Mouse (Mus musculus) kidney, embryonic 15.5 days (tissue): ENCODE data around the gene Capn5. TPM values are rescaled to one million over a fixed set of nuclear protein-coding genes. Genes with fewer than 3 reads are reported as not detected.
A peak's percentile ranks its signal among the peaks of the same experiment; 100 is the strongest.

Source experiments
- ATAC-seq: fragments of 200-750 bp; cut with Nextera tagmentation; replicated peaks from 2 replicates; pipeline ENCODE4 v1.8.0; 2017; ENCODE audit warnings: moderate TSS enrichment; ENCODE audit not compliant: low FRiP score
- H3K27ac ChIP-seq: fragments of 300-500 bp; sonication (generic); 2 replicates; pipeline ENCODE4 v1.5.1; 2015; ENCODE audit warnings: mild to moderate bottlenecking, inconsistent platforms
- H3K27me3 ChIP-seq: fragments of 300-500 bp; sonication (generic); 2 replicates; pipeline ENCODE4 v1.6.1; 2015; ENCODE audit warnings: inconsistent platforms
- H3K36me3 ChIP-seq: fragments of 300-500 bp; sonication (generic); 2 replicates; pipeline ENCODE4 v1.6.1; 2015; ENCODE audit warnings: inconsistent platforms
- H3K4me1 ChIP-seq: fragments of 300-500 bp; sonication (generic); 2 replicates; pipeline ENCODE4 v1.6.1; 2015; ENCODE audit warnings: inconsistent platforms
- H3K4me2 ChIP-seq: fragments of 300-500 bp; sonication (generic); 2 replicates; pipeline ENCODE4 v1.6.1; 2015; ENCODE audit warnings: moderate library complexity, mild to moderate bottlenecking, inconsistent platforms
- H3K4me3 ChIP-seq: fragments of 300-500 bp; sonication (generic); replicated peaks from 2 replicates; pipeline ENCODE4 v1.5.1; 2015; ENCODE audit warnings: mild to moderate bottlenecking, inconsistent platforms
- H3K9ac ChIP-seq: fragments of 300-500 bp; sonication (generic); 2 replicates; pipeline ENCODE4 v1.6.1; 2015; ENCODE audit warnings: mild to moderate bottlenecking, inconsistent platforms
- H3K9me3 ChIP-seq: fragments of 300-500 bp; sonication (generic); replicated peaks from 2 replicates; pipeline ENCODE4 v1.6.1; 2016; ENCODE audit warnings: inconsistent platforms
- WGBS: fragments of 180-500 bp; shearing (Covaris S2); methylation state at CpG from one replicate; pipeline ENCODE4 v1.1.7; 2015; ENCODE audit warnings: mixed read lengths; 5-methylcytosine and 5-hydroxymethylcytosine counted together
- polyA plus RNA-seq: library from polyadenylated mRNA; unstranded; fragments of >200 nt; fragmentation: Nextera tagmentation; extraction: Ambion mirVana; gene quantifications from 2 replicates; pipeline ENCODE4 v1.2.1, GENCODE M21; 2015

Gene Capn5
- polyA plus RNA-seq, 1 experiment from 2014 or later: 12.7 TPM

DNA sequence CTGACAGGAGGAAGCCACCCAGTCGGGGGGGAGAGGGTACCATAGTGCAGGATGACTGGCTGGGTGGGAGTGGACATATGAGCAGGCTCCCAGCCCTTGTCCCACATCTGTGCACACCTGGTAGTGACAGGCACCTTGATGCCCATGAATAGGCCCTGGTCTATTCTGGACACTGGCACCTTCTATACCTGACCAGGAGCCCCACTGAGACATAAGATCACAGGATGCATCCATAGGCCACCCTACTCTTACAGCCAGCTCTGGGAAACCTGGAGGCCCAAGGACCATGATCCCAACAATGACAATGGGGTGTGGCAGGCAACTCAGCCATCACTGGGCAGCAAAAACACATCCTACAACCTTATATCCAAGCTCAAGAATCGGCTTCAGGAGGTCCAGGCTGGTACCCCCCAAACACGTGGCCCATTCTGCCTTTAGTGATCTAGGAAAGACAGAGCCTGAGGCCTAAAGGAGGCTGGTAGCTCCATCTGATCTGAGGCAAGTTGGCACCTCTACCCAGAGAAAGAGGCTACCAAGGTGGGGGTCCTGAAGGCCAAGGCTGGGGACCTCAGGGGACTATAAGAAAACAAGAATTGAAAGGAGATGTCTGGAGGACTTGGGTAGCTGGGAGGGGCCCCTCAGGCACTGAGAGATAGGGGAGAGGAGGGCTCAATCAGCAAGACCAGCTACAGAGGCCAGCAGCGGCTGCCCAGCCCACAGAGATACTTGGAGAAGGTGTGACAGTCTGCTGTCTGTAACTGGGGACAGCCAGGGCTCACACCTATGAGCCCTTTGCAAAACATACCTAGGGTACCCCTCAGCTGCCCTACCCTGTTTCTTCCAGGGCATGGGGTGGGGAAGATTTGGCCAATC lies 3.0 kb downstream of the Capn5 start:
- no peaks in the 10 kb centered on the region for H3K9me3 ChIP-seq
- H3K4me3 ChIP-seq: no peak overlapping the region
- peaks cover 56% of the 10 kb centered on the region for H3K4me1 ChIP-seq
- no peak overlapping the region for H3K9ac ChIP-seq
- H3K27me3 ChIP-seq: 0 out of 2 replicates have a peak, but pooled peaks cover 6% of the 10 kb centered on the region
- no peak for ATAC-seq
- no peaks in the 10 kb centered on the region for H3K36me3 ChIP-seq
- no peak overlapping the region for H3K27ac ChIP-seq
- H3K4me2 ChIP-seq: peak overlapping the region; percentile 7; the same call in 1 of the 2 replicates
- WGBS: 77% methylated on average over 4 of the region's 4 CpGs

DNA sequence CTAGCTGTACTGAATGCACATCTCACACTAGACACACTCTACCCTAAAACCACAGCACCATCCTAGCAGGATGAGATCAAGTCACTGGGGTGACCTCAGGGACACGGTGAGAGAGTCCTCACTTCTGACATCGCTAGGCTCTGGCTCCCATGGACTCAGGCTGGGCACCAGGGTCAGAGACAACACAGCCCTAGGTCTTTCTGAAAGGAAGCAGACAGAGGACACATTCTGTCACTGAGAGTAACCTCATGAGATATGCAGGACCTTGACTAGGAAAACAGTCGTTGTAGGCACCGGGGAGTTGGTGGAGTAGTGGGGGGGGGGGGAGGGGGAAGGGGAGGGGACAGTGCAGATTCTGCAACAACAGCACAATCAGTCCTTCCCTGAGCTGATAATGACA lies 4.7 kb downstream of the Capn5 start:
- H3K4me2 ChIP-seq: no peak overlapping the region
- ATAC-seq: no peak
- H3K9me3 ChIP-seq: no peaks in the 10 kb centered on the region
- no peaks in the 10 kb centered on the region for H3K36me3 ChIP-seq
- H3K4me1 ChIP-seq: peaks cover 45% of the 10 kb centered on the region
- H3K9ac ChIP-seq: no peak overlapping the region
- no peak overlapping the region for H3K27ac ChIP-seq
- H3K27me3 ChIP-seq: 0 out of 2 replicates have a peak, but pooled peaks cover 6% of the 10 kb centered on the region
- 39% methylated on average over 4 of the region's 4 CpGs for WGBS
- no peak overlapping the region for H3K4me3 ChIP-seq

DNA sequence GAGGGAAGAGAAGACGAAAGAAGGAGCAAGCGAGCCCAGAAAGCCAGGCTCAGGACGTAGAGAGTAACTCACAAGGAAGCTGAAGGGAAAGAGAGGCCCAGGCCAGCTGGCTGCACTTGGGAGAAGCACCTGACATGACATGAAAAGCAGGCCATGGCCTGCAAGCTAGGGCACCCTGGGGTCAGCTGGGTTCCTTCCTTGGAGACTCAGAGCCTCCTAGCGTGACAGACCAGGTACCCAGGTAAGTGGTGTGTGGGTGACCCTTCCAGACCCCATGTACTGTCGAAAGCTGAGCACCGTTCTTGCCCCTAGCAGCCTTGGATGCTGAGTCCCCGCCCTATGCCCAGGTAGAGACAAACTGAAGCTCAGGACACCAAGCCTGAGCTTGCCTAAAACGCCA lies 5.4 kb downstream of the Capn5 start:
- WGBS: 84% methylated on average over 8 of the region's 8 CpGs
- peak overlapping the region; percentile 10; the same call in 1 of the 2 replicates for H3K27ac ChIP-seq
- H3K27me3 ChIP-seq: 0 out of 2 replicates have a peak, but pooled peaks cover 6% of the 10 kb centered on the region
- H3K4me3 ChIP-seq: no peak overlapping the region
- peaks cover 42% of the 10 kb centered on the region for H3K4me1 ChIP-seq
- no peak overlapping the region for H3K4me2 ChIP-seq
- H3K36me3 ChIP-seq: no peaks in the 10 kb centered on the region
- no peak for ATAC-seq
- H3K9me3 ChIP-seq: no peaks in the 10 kb centered on the region
- no peak overlapping the region for H3K9ac ChIP-seq

DNA sequence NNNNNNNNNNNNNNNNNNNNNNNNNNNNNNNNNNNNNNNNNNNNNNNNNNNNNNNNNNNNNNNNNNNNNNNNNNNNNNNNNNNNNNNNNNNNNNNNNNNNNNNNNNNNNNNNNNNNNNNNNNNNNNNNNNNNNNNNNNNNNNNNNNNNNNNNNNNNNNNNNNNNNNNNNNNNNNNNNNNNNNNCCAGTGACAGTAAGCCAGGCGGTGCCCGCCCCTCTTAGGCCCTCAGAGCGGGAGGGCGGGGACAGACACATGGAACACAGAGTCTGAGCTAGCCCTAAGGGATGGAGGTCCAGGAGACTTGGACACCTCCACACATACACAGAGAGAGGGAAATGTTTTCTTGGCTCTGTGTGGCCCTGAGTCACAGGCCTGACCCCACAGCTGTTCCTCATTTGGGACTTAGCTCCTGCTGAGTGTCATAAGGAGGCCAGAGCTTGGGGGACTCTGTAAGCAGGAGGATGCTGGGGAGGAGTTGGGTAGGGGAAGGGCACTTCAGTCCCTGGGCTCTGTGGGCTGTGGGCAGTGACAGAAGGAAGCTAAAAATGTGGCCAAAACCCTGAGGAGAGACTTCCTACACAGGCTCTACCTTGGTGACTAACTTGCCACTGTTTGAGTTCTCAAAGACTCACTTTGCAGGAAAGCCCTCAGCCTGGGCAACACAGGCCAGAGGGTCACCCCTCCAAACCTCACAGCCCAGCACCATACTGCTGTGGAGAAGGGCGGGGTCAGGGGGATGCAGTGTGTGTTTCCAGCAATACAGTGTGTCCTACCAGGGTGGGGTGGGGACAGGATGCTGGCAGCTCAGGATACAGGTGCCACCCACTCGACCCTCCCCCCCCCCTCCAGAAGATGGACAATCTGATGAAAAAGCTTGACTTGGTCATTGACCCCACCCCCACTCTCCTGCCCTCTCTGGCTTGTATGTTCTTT lies 6.7 kb downstream of the Capn5 start:
- no peaks in the 10 kb centered on the region for H3K9me3 ChIP-seq
- H3K4me3 ChIP-seq: no peak overlapping the region
- no peaks in the 10 kb centered on the region for H3K27me3 ChIP-seq
- WGBS: 75% methylated on average over 6 of the region's 6 CpGs
- H3K9ac ChIP-seq: no peak overlapping the region
- ATAC-seq: peak; percentile 75
- H3K4me2 ChIP-seq: 0 out of 2 replicates have a peak overlapping the region, but pooled peaks have one; percentile 8
- peak overlapping the region; percentile 64 for H3K27ac ChIP-seq
- H3K36me3 ChIP-seq: no peaks in the 10 kb centered on the region
- peaks cover 29% of the 10 kb centered on the region for H3K4me1 ChIP-seq

DNA sequence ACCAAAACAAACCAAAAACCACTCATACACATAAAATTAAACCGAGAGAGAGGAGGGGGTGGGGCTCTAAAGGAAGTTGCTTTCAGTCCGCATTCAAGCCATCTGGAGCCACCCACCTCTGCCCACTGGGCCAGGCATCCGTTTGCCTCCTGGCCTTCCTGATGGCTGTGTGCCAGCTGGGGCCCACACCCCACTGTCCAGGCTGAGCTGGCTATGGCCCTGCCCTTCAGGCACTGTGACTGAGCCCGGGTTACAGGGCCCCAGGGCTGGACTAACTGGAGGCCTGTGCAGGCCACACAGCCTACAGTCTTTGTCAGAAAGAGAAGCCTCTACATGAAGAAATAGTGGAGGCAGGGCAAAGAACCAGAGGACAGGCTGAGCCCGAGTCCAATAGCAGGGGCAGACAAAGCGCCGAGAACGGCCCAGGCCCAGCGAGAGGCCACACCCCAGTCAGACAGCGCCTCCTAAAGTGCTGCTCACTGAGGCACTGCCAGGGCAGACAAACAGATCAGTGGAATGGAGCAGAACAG lies 13.0 kb downstream of the Capn5 start:
- peaks cover 52% of the 10 kb centered on the region for H3K4me1 ChIP-seq
- ATAC-seq: peak; percentile 72
- H3K9me3 ChIP-seq: no peaks in the 10 kb centered on the region
- H3K4me3 ChIP-seq: no peak overlapping the region
- no peaks in the 10 kb centered on the region for H3K27me3 ChIP-seq
- WGBS: 37% methylated on average over 10 of the region's 10 CpGs
- H3K4me2 ChIP-seq: 0 out of 2 replicates have a peak overlapping the region, but pooled peaks have one; percentile 5
- H3K27ac ChIP-seq: peak overlapping the region; percentile 88
- no peak overlapping the region for H3K9ac ChIP-seq
- no peaks in the 10 kb centered on the region for H3K36me3 ChIP-seq

DNA sequence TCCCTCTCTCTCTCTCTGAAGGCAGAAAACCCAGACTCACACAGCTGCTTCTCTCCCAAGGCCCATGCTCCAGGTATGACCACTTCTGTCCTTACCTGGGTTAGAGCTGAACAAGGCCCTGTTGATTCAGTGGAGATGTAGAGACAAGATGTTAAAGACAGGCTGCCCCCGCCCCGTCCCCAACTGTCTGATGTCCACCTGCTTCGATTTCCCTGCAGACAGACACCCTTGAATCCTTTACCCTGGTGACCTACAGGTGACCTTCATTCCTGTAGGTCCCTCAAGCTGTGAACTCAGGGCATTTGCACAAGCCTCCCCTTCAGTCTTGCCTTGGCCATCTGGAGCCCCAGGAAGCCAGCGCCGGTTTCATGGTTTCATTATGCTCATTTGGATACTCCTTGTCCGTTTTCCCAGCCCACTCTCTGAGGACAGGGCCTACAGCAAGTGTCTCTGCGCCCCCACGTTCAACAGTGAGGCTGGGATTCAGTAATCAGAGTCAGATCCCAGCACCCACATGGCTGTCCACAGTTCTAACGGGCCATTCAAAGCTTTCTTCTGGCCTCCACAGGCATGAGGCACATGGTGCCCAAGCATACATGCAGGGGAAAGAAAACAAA lies 13.6 kb downstream of the Capn5 start:
- Histone ChIP-seq H3K9ac (no peak overlapping the region), H3K4me1 (peaks cover 57% of the 10 kb centered on the region), H3K9me3 (no peaks in the 10 kb centered on the region), H3K27me3 (no peaks in the 10 kb centered on the region), H3K4me2 (0 out of 2 replicates have a peak overlapping the region, but pooled peaks have one; percentile 5), H3K27ac (peak overlapping the region; percentile 88), H3K36me3 (no peaks in the 10 kb centered on the region), H3K4me3 (no peak overlapping the region)
- WGBS: 78% methylated on average over 9 of the region's 9 CpGs
- ATAC-seq: no peak

DNA sequence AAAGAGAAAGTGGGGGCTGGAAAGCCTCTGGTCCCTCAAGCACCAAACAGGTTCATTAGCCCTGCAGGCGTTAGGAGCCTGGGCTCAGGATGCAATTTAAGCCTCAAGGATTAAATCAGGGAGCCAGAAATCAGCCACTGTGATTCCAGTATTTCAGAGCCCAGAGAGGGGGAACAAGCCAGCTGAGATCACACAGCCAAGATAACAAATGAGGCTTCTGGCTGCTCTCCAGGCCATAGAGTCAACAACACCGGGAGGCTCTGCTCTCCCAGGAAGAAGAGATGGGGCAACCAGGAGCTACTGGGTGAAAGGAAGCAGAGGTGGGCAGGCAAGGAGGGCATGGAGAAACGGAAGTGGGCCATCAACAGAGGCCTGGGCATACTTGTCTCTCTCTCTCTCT lies 14.4 kb downstream of the Capn5 start:
- WGBS: 49% methylated on average over 3 of the region's 3 CpGs
- H3K9me3 ChIP-seq: no peaks in the 10 kb centered on the region
- no peaks in the 10 kb centered on the region for H3K36me3 ChIP-seq
- H3K4me1 ChIP-seq: peaks cover 65% of the 10 kb centered on the region
- H3K27ac ChIP-seq: 0 out of 2 replicates have a peak overlapping the region, but pooled peaks have one; percentile 2
- no peak overlapping the region for H3K4me2 ChIP-seq
- no peak overlapping the region for H3K9ac ChIP-seq
- no peak for ATAC-seq
- H3K27me3 ChIP-seq: no peaks in the 10 kb centered on the region
- H3K4me3 ChIP-seq: no peak overlapping the region

DNA sequence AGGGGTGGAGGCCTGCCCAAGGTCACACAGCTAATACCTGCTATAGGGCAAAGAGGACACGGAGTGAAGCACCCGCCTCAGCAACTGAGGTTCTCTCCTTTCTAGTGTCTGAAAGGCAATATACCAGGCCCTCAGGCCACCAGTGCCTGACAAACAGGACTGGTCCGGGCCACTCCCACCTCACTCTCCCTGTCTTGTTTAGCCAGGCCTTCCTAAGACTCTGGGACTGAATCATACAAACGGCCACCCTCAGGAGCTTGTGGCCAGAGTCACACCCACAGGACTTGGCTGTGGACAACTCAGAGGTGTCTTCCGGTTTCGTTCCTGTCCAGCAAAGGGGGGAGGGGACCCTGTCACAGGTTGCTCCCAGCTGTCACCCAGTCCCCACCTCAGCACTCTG lies 15.8 kb downstream of the Capn5 start:
- Histone ChIP-seq H3K4me2 (no peak overlapping the region), H3K4me3 (no peak overlapping the region), H3K9ac (no peak overlapping the region), H3K27ac (peak overlapping the region; percentile 32; the same call in 1 of the 2 replicates), H3K4me1 (peaks cover 78% of the 10 kb centered on the region), H3K9me3 (no peaks in the 10 kb centered on the region), H3K36me3 (no peaks in the 10 kb centered on the region), H3K27me3 (no peaks in the 10 kb centered on the region)
- WGBS: 61% methylated on average over 6 of the region's 6 CpGs
- no peak for ATAC-seq

DNA sequence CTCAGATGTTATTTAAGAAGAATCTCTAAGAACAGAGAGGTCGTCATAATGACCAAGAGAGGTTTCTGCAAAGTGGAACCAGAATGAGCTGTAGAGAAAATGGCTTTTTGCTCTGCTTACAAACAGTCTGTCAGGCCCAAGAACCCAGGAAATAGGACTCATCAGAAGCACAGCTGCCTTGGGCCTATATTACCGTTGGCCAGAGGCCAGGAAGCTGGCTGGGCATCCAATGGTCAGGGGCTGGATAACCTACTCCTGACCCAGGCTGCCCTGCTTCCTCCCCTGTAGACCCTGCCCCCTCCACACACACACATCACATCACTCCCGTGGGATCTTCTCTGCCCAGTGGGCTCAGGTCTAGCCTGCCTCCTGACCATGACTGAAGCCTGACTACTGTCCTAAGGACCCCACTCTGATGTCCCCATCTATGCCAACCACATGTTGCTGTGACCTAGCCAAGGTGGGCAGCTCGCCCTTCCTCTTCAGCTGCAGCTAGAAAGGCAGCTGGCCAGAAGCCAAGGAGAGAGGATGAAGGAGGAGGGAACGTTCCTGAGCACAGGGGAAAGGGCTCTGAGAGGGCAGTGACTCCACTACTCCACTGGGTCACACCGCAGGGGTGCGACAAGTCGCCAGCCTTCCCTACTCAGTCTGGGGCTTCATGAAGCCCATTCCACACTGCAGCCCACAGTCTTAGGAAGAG lies 17.9 kb downstream of the Capn5 start:
- peaks cover 87% of the 10 kb centered on the region for H3K4me1 ChIP-seq
- H3K27ac ChIP-seq: peak overlapping the region; percentile 76
- no peaks in the 10 kb centered on the region for H3K27me3 ChIP-seq
- WGBS: 36% methylated on average over 8 of the region's 8 CpGs
- H3K9ac ChIP-seq: no peak overlapping the region
- H3K36me3 ChIP-seq: no peaks in the 10 kb centered on the region
- no peak overlapping the region for H3K4me2 ChIP-seq
- H3K9me3 ChIP-seq: no peaks in the 10 kb centered on the region
- H3K4me3 ChIP-seq: no peak overlapping the region
- no peak for ATAC-seq

DNA sequence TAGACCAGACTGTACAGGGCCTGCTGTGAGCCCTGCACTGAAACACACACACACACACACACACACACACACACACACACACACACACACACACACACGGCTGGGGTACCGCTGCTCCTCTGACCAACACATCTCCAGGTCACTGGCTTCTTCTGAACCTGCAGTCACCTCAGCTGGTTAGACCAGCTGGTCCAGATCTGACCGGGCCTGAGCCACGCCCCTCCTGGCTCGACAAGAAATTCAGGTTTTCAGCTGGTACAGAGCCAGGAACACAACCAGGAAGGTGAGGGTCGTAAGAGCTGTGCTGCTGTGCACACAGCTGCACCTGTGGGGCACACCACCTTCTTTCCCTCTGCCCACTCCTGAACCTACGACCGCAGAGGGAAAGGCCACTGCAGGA lies 19.6 kb downstream of the Capn5 start:
- Histone ChIP-seq H3K27ac (peak overlapping the region; percentile 81), H3K9me3 (no peaks in the 10 kb centered on the region), H3K4me3 (no peak overlapping the region), H3K27me3 (no peaks in the 10 kb centered on the region), H3K4me2 (no peak overlapping the region), H3K9ac (no peak overlapping the region), H3K4me1 (peaks cover 76% of the 10 kb centered on the region), H3K36me3 (no peaks in the 10 kb centered on the region)
- WGBS: 35% methylated on average over 8 of the region's 8 CpGs
- ATAC-seq: peak; percentile 69
